Mouse (Mus musculus) liver, embryonic 15.5 days (tissue): ENCODE measurements around the gene Gm3238. TPM values are rescaled to one million over a fixed set of nuclear protein-coding genes. Genes with fewer than 3 reads are reported as not detected.
"Not testable (repeated sequence)": the region's sequence is repeated elsewhere in the genome, so short reads cannot be mapped to it uniquely, and the experiment has no call there.

Experiments
- ATAC-seq: fragments of 200-750 bp; cut with Nextera tagmentation; 2 replicates; pipeline ENCODE4 v1.8.0; 2017; ENCODE audit warnings: moderate number of reproducible peaks, mild to moderate bottlenecking, moderate library complexity; ENCODE audit not compliant: insufficient read depth
- H3K27ac ChIP-seq: fragments of 300-500 bp; sonication (generic); replicated peaks from 2 replicates; pipeline ENCODE4 v1.5.1; 2015; ENCODE audit warnings: mild to moderate bottlenecking, inconsistent platforms
- H3K27me3 ChIP-seq: fragments of 300-500 bp; sonication (generic); 2 replicates; pipeline ENCODE4 v1.6.1; 2015; ENCODE audit warnings: mild to moderate bottlenecking, inconsistent platforms
- H3K36me3 ChIP-seq: fragments of 300-500 bp; sonication (generic); replicated peaks from 2 replicates; pipeline ENCODE4 v1.6.1; 2015; ENCODE audit warnings: moderate library complexity, mild to moderate bottlenecking, inconsistent platforms
- H3K4me1 ChIP-seq: fragments of 300-500 bp; sonication (generic); replicated peaks from 2 replicates; pipeline ENCODE4 v1.6.1; 2015; ENCODE audit warnings: inconsistent platforms
- H3K4me2 ChIP-seq: fragments of 300-500 bp; sonication (generic); 2 replicates; pipeline ENCODE4 v1.6.1; 2015; ENCODE audit warnings: moderate library complexity, mild to moderate bottlenecking, inconsistent platforms
- H3K4me3 ChIP-seq: fragments of 300-500 bp; sonication (generic); replicated peaks from 2 replicates; pipeline ENCODE4 v1.5.1; 2015; ENCODE audit warnings: mild to moderate bottlenecking, inconsistent platforms
- H3K9ac ChIP-seq: fragments of 300-500 bp; sonication (generic); 2 replicates; pipeline ENCODE4 v1.6.1; 2015; ENCODE audit warnings: moderate library complexity, mild to moderate bottlenecking, inconsistent platforms
- H3K9me3 ChIP-seq: fragments of 300-500 bp; sonication (generic); replicated peaks from 2 replicates; pipeline ENCODE4 v1.6.1; 2016; ENCODE audit warnings: inconsistent platforms
- WGBS: fragments of 180-500 bp; shearing (Covaris S2); methylation state at CpG from one replicate; pipeline ENCODE4 v1.1.7; 2015; ENCODE audit warnings: mixed read lengths; ENCODE audit not compliant: insufficient replicate concordance; 5-methylcytosine and 5-hydroxymethylcytosine counted together
- polyA plus RNA-seq: library from polyadenylated mRNA; unstranded; fragments of >200 nt; fragmentation: Nextera tagmentation; extraction: Ambion mirVana; gene quantifications from 2 replicates; pipeline ENCODE4 v1.2.1, GENCODE M21; 2015

Gene Gm3238
- polyA plus RNA-seq = not detected in 2 replicates

GRCm38 (mm10) chr10:77771225-77771624 lies at the start of gene Gm3238:
Gene Gm3238, minus strand, starts transcription at chr10:77771325.
- not testable (repeated sequence) for H3K4me1 ChIP-seq, ATAC-seq, H3K9me3 ChIP-seq, H3K27ac ChIP-seq, H3K4me2 ChIP-seq, H3K27me3 ChIP-seq, H3K9ac ChIP-seq, H3K4me3 ChIP-seq, H3K36me3 ChIP-seq
- no CpG with 5 or more reads among the region's 1 CpGs for WGBS

GRCm38 (mm10) chr10:77819203-77819602 lies 48.1 kb upstream of the Gm3238 start:
- WGBS = 46% methylated on average over 4 of the region's 4 CpGs
- H3K9ac ChIP-seq = no peak overlapping the region
- H3K4me3 ChIP-seq = no peak overlapping the region
- H3K27me3 ChIP-seq = no peaks in the 10 kb centered on the region
- ATAC-seq = no peak
- H3K4me2 ChIP-seq = no peak overlapping the region
- H3K27ac ChIP-seq = no peak overlapping the region
- H3K36me3 ChIP-seq = no peaks in the 10 kb centered on the region
- no peaks in the 10 kb centered on the region for H3K4me1 ChIP-seq
- H3K9me3 ChIP-seq = no peaks in the 10 kb centered on the region

GRCm38 (mm10) chr10:77818523-77818922 lies 47.4 kb upstream of the Gm3238 start:
- Histone ChIP-seq H3K4me1 (no peaks in the 10 kb centered on the region), H3K9ac (no peak overlapping the region), H3K27ac (no peak overlapping the region), H3K36me3 (no peaks in the 10 kb centered on the region), H3K4me2 (no peak overlapping the region), H3K27me3 (no peaks in the 10 kb centered on the region), H3K4me3 (no peak overlapping the region), H3K9me3 (no peaks in the 10 kb centered on the region)
- 80% methylated on average over 4 of the region's 4 CpGs for WGBS
- no peak for ATAC-seq

- ATAC-seq = no peak
- Histone ChIP-seq H3K36me3 (no peaks in the 10 kb centered on the region), H3K4me3 (no peak overlapping the region), H3K4me2 (no peak overlapping the region), H3K27ac (no peak overlapping the region), H3K9ac (no peak overlapping the region), H3K27me3 (no peaks in the 10 kb centered on the region), H3K4me1 (no peaks in the 10 kb centered on the region), H3K9me3 (no peaks in the 10 kb centered on the region)
- 25% methylated on average over 5 of the region's 5 CpGs for WGBS
These were observed 44.4 kb upstream of the Gm3238 start for GRCm38 (mm10) chr10:77815514-77815913.

- Histone ChIP-seq H3K9me3 (no peaks in the 10 kb centered on the region), H3K4me1 (no peaks in the 10 kb centered on the region), H3K27ac (no peak within 1 kb of the TSS), H3K9ac (no peak within 1 kb of the TSS), H3K36me3 (no peaks in the 10 kb centered on the region), H3K27me3 (no peaks in the 10 kb centered on the region), H3K4me3 (no peak within 1 kb of the TSS), H3K4me2 (no peak within 1 kb of the TSS)
- no peak for ATAC-seq
- WGBS = 39% methylated on average over 4 of the region's 4 CpGs
These were observed 43.3 kb upstream of the Gm3238 start, which contains the start of gene Gm2696 for GRCm38 (mm10) chr10:77814382-77814781. Gene Gm2696, plus strand, starts transcription at chr10:77814682.

- no peak within 1 kb of the TSS for H3K27ac ChIP-seq
- 51% methylated on average over 5 of the region's 5 CpGs for whole genome bisulfite sequencing
- H3K4me2 ChIP-seq = no peak within 1 kb of the TSS
- H3K9me3 ChIP-seq = no peaks in the 10 kb centered on the region
- H3K27me3 ChIP-seq = no peaks in the 10 kb centered on the region
- no peaks in the 10 kb centered on the region for H3K4me1 ChIP-seq
- H3K36me3 ChIP-seq = no peaks in the 10 kb centered on the region
- ATAC-seq = no peak
- no peak within 1 kb of the TSS for H3K4me3 ChIP-seq
- no peak within 1 kb of the TSS for H3K9ac ChIP-seq
These were observed 40.6 kb upstream of the Gm3238 start, which contains the start of gene Gm9507 for GRCm38 (mm10) chr10:77811743-77812142. Gene Gm9507, minus strand, starts transcription at chr10:77811843.

GRCm38 (mm10) chr10:77804095-77804494 lies 33.0 kb upstream of the Gm3238 start:
- no peak overlapping the region for H3K4me2 ChIP-seq
- no peaks in the 10 kb centered on the region for H3K9me3 ChIP-seq
- no peak overlapping the region for H3K4me3 ChIP-seq
- no peaks in the 10 kb centered on the region for H3K36me3 ChIP-seq
- H3K9ac ChIP-seq = no peak overlapping the region
- no peaks in the 10 kb centered on the region for H3K4me1 ChIP-seq
- 34% methylated on average over 3 of the region's 3 CpGs for WGBS
- no peak overlapping the region for H3K27ac ChIP-seq
- no peaks in the 10 kb centered on the region for H3K27me3 ChIP-seq
- ATAC-seq = no peak

GRCm38 (mm10) chr10:77798921-77799508 lies 27.9 kb upstream of the Gm3238 start, which contains the start of gene Gm19668:
Gene Gm19668, minus strand, starts transcription at chr10:77799133.
- no peak within 1 kb of the TSS for H3K4me2 ChIP-seq
- H3K4me1 ChIP-seq = no peaks in the 10 kb centered on the region
- H3K9me3 ChIP-seq = no peaks in the 10 kb centered on the region
- H3K4me3 ChIP-seq = no peak within 1 kb of the TSS
- WGBS = 41% methylated on average over 8 of the region's 8 CpGs
- no peaks in the 10 kb centered on the region for H3K27me3 ChIP-seq
- no peak for ATAC-seq
- H3K9ac ChIP-seq = no peak within 1 kb of the TSS
- no peak within 1 kb of the TSS for H3K27ac ChIP-seq
- no peaks in the 10 kb centered on the region for H3K36me3 ChIP-seq

GRCm38 (mm10) chr10:77798164-77798920 lies 27.2 kb upstream of the Gm3238 start:
- not testable (repeated sequence) for H3K27ac ChIP-seq, ATAC-seq, H3K4me1 ChIP-seq, H3K4me2 ChIP-seq, H3K27me3 ChIP-seq, H3K4me3 ChIP-seq, H3K9me3 ChIP-seq, H3K9ac ChIP-seq, H3K36me3 ChIP-seq
- 43% methylated on average over 3 of the region's 3 CpGs for WGBS

GRCm38 (mm10) chr10:77797677-77798076 lies 26.6 kb upstream of the Gm3238 start:
- Histone ChIP-seq H3K27me3 (no peaks in the 10 kb centered on the region), H3K36me3 (no peaks in the 10 kb centered on the region), H3K9me3 (no peaks in the 10 kb centered on the region), H3K27ac (no peak overlapping the region), H3K4me1 (no peaks in the 10 kb centered on the region), H3K4me3 (no peak overlapping the region), H3K9ac (no peak overlapping the region), H3K4me2 (no peak overlapping the region)
- no peak for ATAC-seq
- 33% methylated on average over 3 of the region's 3 CpGs for WGBS

- no peaks in the 10 kb centered on the region for H3K36me3 ChIP-seq
- ATAC-seq = no peak
These were observed 23.9 kb upstream of the Gm3238 start, which contains the start of gene Gm9639 for GRCm38 (mm10) chr10:77794976-77795375. Gene Gm9639, minus strand, starts transcription at chr10:77795076.

More at GRCm38 (mm10) chr10:77794976-77795375, 23.9 kb upstream of the Gm3238 start, which contains the start of gene Gm9639:
- Histone ChIP-seq H3K4me1 (no peaks in the 10 kb centered on the region), H3K27ac (no peak within 1 kb of the TSS), H3K4me2 (no peak within 1 kb of the TSS), H3K27me3 (no peaks in the 10 kb centered on the region), H3K9ac (no peak within 1 kb of the TSS), H3K4me3 (no peak within 1 kb of the TSS), H3K9me3 (no peaks in the 10 kb centered on the region)
- WGBS = 23% methylated on average over 2 of the region's 2 CpGs
